Mouse (Mus musculus) embryonic facial prominence, embryonic 15.5 days (tissue): ENCODE measurements around the gene Susd1. TPM values are rescaled to one million over a fixed set of nuclear protein-coding genes. Genes with fewer than 3 reads are reported as not detected.

Source experiments
- ATAC-seq: fragments of 200-750 bp; cut with Nextera tagmentation; 2 replicates; pipeline ENCODE4 v1.8.0; 2017; ENCODE audit warnings: low read depth, moderate TSS enrichment; ENCODE audit not compliant: insufficient number of reproducible peaks, low FRiP score, low TSS enrichment
- H3K27ac ChIP-seq: fragments of 300-500 bp; sonication (generic); replicated peaks from 2 replicates; pipeline ENCODE4 v1.5.1; 2015; ENCODE audit warnings: mild to moderate bottlenecking, inconsistent platforms
- H3K27me3 ChIP-seq: fragments of 300-500 bp; sonication (generic); 2 replicates; pipeline ENCODE4 v1.6.1; 2015; ENCODE audit warnings: inconsistent platforms
- H3K36me3 ChIP-seq: fragments of 300-500 bp; sonication (generic); 2 replicates; pipeline ENCODE4 v1.6.1; 2015; ENCODE audit warnings: mild to moderate bottlenecking, inconsistent platforms
- H3K4me1 ChIP-seq: fragments of 300-500 bp; sonication (generic); 2 replicates; pipeline ENCODE4 v1.6.1; 2015; ENCODE audit warnings: inconsistent platforms
- H3K4me2 ChIP-seq: fragments of 300-500 bp; sonication (generic); replicated peaks from 2 replicates; pipeline ENCODE4 v1.6.1; 2015; ENCODE audit warnings: mild to moderate bottlenecking, inconsistent platforms
- H3K4me3 ChIP-seq: fragments of 300-500 bp; sonication (generic); replicated peaks from 2 replicates; pipeline ENCODE4 v1.5.1; 2015; ENCODE audit warnings: mild to moderate bottlenecking, inconsistent platforms
- H3K9ac ChIP-seq: fragments of 300-500 bp; sonication (generic); 2 replicates; pipeline ENCODE4 v1.6.1; 2015; ENCODE audit warnings: inconsistent platforms
- H3K9me3 ChIP-seq: fragments of 300-500 bp; sonication (generic); replicated peaks from 2 replicates; pipeline ENCODE4 v1.6.1; 2016; ENCODE audit warnings: inconsistent platforms
- WGBS: fragments of 180-500 bp; shearing (Covaris S2); methylation state at CpG from one replicate; pipeline ENCODE4 v1.1.7; 2015; 5-methylcytosine and 5-hydroxymethylcytosine counted together
- polyA plus RNA-seq: library from polyadenylated mRNA; unstranded; fragments of >200 nt; fragmentation: Nextera tagmentation; extraction: Ambion mirVana; gene quantifications from 2 replicates; pipeline ENCODE4 v1.2.1, GENCODE M21; 2015

Susd1 gene
- polyA plus RNA-seq, 1 experiment from 2014 or later, result 4.4 TPM

DNA sequence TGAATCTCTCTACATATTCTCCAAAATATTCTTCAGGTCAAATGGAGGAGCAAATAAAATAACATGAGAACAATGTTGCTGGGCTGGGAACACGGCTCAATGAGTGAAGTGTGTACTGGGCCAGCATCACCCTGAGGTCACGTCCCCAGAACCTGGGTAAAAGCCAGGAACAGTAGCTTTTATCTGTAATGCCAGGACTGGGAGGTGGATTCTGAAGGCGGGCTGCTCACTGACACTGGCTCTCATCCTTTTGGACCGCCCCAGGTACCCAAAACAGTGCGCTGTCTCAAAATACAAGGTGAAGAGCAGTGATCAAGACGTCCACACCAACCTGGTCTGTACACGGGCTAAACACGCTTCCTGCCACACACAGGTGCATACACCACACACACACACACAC is 78.5 kb downstream of the Susd1 start:
- H3K9me3 ChIP-seq, result no peaks in the 10 kb centered on the region
- H3K4me2 ChIP-seq, result no peak overlapping the region
- WGBS, result 84% methylated on average over 8 of the region's 8 CpGs
- ATAC-seq, result no peak
- H3K4me1 ChIP-seq, result 0 out of 2 replicates have a peak, but pooled peaks cover 5% of the 10 kb centered on the region
- H3K27ac ChIP-seq, result no peak overlapping the region
- H3K36me3 ChIP-seq, result no peaks in the 10 kb centered on the region
- no peak overlapping the region for H3K4me3 ChIP-seq
- no peaks in the 10 kb centered on the region for H3K27me3 ChIP-seq
- no peak overlapping the region for H3K9ac ChIP-seq

DNA sequence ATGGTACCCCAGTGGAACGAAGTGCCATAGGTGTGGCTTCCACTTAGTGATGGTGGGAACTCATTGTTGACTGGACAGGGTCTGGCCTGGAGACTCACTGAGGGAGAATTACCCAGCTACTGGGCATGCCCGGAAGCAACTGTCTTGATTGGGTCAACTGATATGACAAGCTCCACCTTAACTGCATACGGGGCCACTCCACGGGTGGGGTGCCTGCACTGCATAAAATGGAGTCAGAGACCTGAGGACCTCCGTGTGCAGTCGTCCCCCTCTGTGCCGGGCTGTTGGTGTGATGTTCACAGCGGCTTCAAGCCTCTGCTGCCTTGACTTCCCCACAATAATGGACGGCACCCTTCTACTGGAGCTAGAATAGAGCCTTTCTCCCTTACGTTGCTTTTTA is 79.5 kb downstream of the Susd1 start:
- H3K27ac ChIP-seq, result no peak overlapping the region
- no peaks in the 10 kb centered on the region for H3K9me3 ChIP-seq
- ATAC-seq, result no peak
- H3K4me1 ChIP-seq, result no peaks in the 10 kb centered on the region
- 77% methylated on average over 10 of the region's 10 CpGs for WGBS
- no peak overlapping the region for H3K4me3 ChIP-seq
- no peaks in the 10 kb centered on the region for H3K36me3 ChIP-seq
- no peaks in the 10 kb centered on the region for H3K27me3 ChIP-seq
- no peak overlapping the region for H3K9ac ChIP-seq
- no peak overlapping the region for H3K4me2 ChIP-seq

DNA sequence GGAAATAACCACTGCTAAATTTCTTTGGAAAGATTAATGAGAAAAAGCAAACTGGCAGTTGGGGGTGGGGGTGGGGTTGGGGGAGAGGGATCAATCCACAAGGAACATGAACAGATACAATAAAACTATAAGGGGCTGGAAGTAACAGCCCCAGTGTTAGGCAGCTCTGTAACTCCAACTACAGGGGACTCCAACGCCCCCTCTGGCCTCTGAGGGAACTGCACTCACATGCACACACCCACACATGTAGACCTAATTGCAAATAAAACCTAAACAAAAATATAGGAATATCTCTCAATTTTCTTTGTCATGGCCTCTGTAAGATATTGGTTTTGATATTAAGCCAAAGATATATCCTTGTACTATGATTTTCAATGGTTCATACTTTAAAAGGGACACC is 83.0 kb downstream of the Susd1 start:
- Histone ChIP-seq H3K27ac (no peak overlapping the region), H3K4me1 (no peaks in the 10 kb centered on the region), H3K9ac (no peak overlapping the region), H3K9me3 (no peaks in the 10 kb centered on the region), H3K27me3 (no peaks in the 10 kb centered on the region), H3K36me3 (no peaks in the 10 kb centered on the region), H3K4me3 (no peak overlapping the region), H3K4me2 (no peak overlapping the region)
- WGBS, result 66% methylated on average over 1 of the region's 1 CpGs
- ATAC-seq, result no peak

DNA sequence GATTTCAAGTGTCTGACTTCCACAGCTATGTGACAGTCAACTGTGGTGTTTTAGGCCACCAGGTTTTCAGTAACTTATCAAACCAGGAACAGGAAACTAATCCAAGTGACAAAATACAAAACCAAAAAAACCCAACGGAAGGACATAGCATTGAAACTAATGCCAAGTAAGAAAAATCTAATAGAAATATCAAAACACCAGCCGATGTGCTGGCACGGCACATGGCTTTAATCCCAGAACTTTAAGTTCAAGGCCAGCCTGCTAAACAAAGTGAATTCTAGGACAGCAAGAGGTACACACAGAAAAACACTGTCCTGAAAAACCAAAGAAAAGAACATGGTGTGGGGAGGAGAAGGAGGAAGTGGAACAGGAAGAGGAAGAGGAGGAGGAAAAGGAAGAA is 83.8 kb downstream of the Susd1 start:
- Histone ChIP-seq H3K9me3 (no peaks in the 10 kb centered on the region), H3K27ac (no peak overlapping the region), H3K36me3 (no peaks in the 10 kb centered on the region), H3K4me1 (no peaks in the 10 kb centered on the region), H3K4me2 (no peak overlapping the region), H3K9ac (no peak overlapping the region), H3K4me3 (no peak overlapping the region), H3K27me3 (no peaks in the 10 kb centered on the region)
- WGBS, result 79% methylated on average over 3 of the region's 3 CpGs
- ATAC-seq, result no peak

DNA sequence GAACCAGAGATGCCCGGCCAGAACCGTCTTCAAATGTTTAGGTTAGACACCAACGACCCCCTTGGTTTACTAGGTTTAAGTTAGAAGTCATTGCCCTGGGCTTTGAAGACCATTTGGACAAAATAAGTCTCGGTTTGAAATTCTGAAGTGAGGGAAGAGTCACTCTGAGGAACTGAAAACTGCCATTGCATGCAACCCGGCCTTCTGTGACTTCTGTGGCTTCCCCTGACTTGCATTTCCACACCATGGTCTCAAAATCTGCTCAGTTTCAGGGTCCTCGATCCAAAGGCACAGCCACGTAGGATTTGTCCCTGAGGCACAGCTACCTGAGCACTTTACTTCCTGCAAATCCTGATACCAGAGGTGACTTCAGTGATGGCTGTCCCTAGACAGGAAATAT is 86.5 kb downstream of the Susd1 start:
- Histone ChIP-seq H3K27ac (no peak overlapping the region), H3K4me2 (no peak overlapping the region), H3K9me3 (no peaks in the 10 kb centered on the region), H3K4me1 (no peaks in the 10 kb centered on the region), H3K27me3 (no peaks in the 10 kb centered on the region), H3K9ac (no peak overlapping the region), H3K36me3 (no peaks in the 10 kb centered on the region), H3K4me3 (no peak overlapping the region)
- WGBS, result 69% methylated on average over 7 of the region's 7 CpGs
- no peak for ATAC-seq

DNA sequence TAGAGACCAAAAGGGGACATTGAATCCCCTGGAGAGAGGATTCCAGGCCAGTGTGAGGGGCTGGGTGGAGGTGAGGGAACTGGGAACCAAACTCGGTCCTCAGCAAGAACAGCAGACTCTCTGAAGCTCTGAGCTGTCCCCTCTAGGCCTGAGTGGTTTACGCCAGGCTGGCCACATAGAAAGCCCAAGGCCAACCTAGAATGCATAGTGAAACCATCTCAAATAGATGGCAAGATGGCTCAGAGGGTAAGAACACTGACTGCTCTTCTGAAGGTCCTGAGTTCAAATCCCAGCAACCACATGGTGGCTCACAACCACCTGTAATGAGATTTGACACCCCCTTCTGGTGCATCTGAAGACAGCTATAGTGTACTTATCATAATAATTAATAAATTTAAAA is 88.1 kb downstream of the Susd1 start:
- Histone ChIP-seq H3K4me2 (no peak overlapping the region), H3K36me3 (no peaks in the 10 kb centered on the region), H3K9ac (no peak overlapping the region), H3K9me3 (no peaks in the 10 kb centered on the region), H3K4me3 (no peak overlapping the region), H3K27me3 (no peaks in the 10 kb centered on the region), H3K27ac (no peak overlapping the region), H3K4me1 (no peaks in the 10 kb centered on the region)
- no peak for ATAC-seq
- WGBS, result 84% methylated on average over 2 of the region's 2 CpGs

DNA sequence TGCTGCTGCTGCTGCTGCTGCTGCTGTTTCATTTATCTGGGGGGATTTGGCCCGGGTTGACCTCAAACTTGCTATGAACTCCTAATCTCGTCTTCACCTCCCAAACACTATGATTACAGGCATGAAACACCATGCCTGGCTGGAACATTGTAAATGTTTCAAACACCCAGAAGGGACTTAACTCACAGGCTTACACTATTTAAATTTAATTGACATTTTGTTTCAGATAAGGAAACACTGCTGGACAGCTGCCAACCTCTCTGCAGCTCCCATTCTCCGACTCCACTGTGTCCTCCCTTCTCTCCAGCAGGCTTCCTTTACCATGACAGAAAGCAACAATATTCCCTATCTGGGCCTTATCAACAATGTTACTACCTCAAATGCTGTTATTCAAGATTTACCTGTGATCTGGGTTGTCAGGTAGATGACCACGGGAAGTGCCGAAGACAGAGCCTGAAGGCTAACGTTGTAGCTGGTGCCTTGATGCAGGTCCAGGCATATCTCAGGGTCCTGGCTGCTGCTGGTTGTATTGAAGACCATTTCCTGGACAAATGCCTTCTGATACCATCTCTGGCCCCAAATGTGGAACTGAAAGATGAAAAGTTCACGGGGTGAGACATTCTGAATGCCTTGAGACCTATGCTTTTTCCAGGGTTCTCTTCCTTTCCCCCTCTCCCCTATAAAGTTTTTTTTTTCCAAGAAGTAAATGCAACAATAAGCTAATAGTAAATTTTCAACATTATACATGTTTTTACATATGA is 88.8 kb downstream of the Susd1 start:
- Histone ChIP-seq H3K36me3 (no peaks in the 10 kb centered on the region), H3K9ac (no peak overlapping the region), H3K27me3 (no peaks in the 10 kb centered on the region), H3K27ac (no peak overlapping the region), H3K9me3 (no peaks in the 10 kb centered on the region), H3K4me3 (no peak overlapping the region), H3K4me2 (no peak overlapping the region), H3K4me1 (no peaks in the 10 kb centered on the region)
- 55% methylated on average over 7 of the region's 7 CpGs for WGBS
- no peak for ATAC-seq

DNA sequence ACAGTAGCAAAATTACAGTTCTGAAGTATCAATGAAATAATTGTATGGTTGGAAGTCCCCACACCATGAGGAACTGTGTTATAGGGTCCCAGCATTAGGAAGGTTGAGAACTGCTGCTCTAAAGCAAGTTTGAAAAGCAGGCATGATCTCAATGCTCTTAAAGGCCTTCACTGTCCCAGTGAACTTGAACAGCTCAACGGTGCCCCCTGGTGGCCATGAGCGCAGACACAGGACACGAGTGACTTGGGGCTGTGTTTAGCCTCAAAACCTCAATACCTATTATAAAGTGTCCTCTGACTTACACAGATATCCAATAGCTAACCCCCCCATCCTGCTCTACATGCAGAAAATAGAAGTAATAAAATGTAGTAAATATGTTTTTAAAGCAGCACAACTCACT is 97.7 kb downstream of the Susd1 start:
- H3K4me1 ChIP-seq, result peaks cover 8% of the 10 kb centered on the region; the same call in 1 of the 2 replicates
- under 1% methylated on average over 3 of the region's 3 CpGs for WGBS
- no peaks in the 10 kb centered on the region for H3K27me3 ChIP-seq
- H3K4me3 ChIP-seq, result no peak overlapping the region
- peak; percentile 69; the same call in 1 of the 2 replicates for ATAC-seq
- H3K27ac ChIP-seq, result 0 out of 2 replicates have a peak overlapping the region, but pooled peaks have one; percentile 7
- no peaks in the 10 kb centered on the region for H3K36me3 ChIP-seq
- no peak overlapping the region for H3K4me2 ChIP-seq
- H3K9ac ChIP-seq, result no peak overlapping the region
- H3K9me3 ChIP-seq, result no peaks in the 10 kb centered on the region

DNA sequence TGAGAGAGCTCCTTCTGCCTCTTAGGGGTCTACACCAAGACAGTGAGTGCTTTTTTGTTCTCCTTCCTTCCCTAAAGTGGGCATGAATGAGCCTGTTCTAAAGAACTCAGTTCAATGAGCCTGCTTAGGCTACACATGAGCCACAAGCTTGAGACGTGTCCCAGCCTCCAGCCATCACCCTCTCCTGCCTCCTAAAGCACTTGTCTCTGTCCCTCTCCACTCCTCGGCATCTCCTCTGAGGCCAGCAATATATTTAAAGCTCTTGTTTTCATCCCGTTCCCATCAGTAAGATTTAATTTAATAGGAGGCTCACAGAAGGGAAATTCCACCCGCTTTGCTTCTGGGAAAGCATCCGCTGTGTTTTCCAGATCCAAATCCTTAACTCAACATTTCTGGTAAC is 98.4 kb downstream of the Susd1 start:
- Histone ChIP-seq H3K9ac (no peak overlapping the region), H3K4me3 (no peak overlapping the region), H3K9me3 (no peaks in the 10 kb centered on the region), H3K4me1 (peaks cover 10% of the 10 kb centered on the region; the same call in 1 of the 2 replicates), H3K36me3 (no peaks in the 10 kb centered on the region), H3K27me3 (no peaks in the 10 kb centered on the region), H3K27ac (no peak overlapping the region), H3K4me2 (no peak overlapping the region)
- no peak for ATAC-seq
- 35% methylated on average over 5 of the region's 5 CpGs for WGBS

DNA sequence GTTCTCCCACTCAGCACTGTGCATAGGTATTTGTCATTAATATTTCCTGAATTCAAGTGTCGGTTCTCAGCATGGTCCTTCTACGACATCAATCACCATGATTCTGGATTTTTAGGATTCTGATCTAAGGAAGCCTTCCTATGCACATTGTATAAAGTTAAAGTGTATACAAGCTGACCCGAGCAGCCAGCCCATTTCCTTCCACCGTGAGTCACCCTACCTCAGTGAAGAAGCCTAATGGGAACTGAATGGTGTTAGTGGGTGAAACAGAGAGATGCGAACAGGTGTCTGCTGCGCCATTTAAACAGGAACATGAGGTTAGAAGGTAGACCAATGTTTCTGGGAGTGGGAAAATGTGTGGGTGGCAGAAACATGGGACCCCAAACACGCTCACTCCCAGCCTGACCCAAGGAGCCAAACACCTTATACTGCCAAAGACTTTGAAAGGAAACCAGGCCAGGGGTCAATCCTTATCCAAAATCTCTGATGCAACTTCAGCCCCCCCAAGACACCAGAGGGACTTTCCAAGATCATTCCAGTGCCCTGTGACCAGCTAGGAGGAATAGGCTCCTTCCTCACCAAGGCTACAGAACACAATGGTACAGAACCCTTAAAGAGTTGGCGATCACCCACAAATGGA is 99.4 kb downstream of the Susd1 start:
- Histone ChIP-seq H3K4me3 (no peak overlapping the region), H3K27ac (no peak overlapping the region), H3K4me2 (no peak overlapping the region), H3K36me3 (no peaks in the 10 kb centered on the region), H3K9me3 (no peaks in the 10 kb centered on the region), H3K27me3 (no peaks in the 10 kb centered on the region), H3K9ac (no peak overlapping the region), H3K4me1 (peaks cover 10% of the 10 kb centered on the region; the same call in 1 of the 2 replicates)
- 90% methylated on average over 8 of the region's 8 CpGs for WGBS
- no peak for ATAC-seq

DNA sequence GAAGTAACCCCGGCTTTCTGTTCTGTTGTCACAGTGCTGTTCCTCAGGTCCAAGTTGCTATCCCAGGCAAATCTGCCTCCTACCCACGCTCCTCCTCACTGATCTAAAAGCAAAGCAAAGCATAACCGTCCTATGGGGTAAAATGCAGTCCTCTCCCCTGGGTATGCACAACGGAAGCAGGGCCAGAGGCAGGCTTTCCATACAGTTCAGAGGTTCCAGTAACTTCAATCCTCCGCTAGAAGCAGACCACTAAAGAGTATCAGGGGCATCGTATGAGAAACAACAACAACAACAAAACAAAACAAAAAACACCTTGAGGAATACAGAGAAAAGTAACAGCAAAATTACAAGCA is 100.9 kb downstream of the Susd1 start:
- Histone ChIP-seq H3K36me3 (no peaks in the 10 kb centered on the region), H3K27ac (no peak overlapping the region), H3K9me3 (no peaks in the 10 kb centered on the region), H3K4me1 (peaks cover 10% of the 10 kb centered on the region; the same call in 1 of the 2 replicates), H3K27me3 (no peaks in the 10 kb centered on the region), H3K4me3 (no peak overlapping the region), H3K9ac (no peak overlapping the region), H3K4me2 (no peak overlapping the region)
- WGBS, result 86% methylated on average over 6 of the region's 6 CpGs
- ATAC-seq, result no peak
